Mouse (Mus musculus): ENCODE data around the gene Kcnmb4. TPM values are rescaled to one million over a fixed set of nuclear protein-coding genes. Genes with fewer than 3 reads are reported as not detected.

Kcnmb4 gene
- total RNA-seq, 2 experiments from 2014 or later: 73.2 to 78.4 TPM

GRCm38 (mm10) chr10:116444371-116444770, 29.3 kb downstream of the Kcnmb4 start:
- no peak for DNase-seq (ENCODE audit: low spot score in 2 of 2)
- no peak; the same call in 1 of the 2 replicates for TF ChIP-seq CTCF (conservative IDR thresholded peaks at IDR 0.05)
- Histone ChIP-seq H3K27ac (no peak overlapping the region), H3K4me3 (no peak overlapping the region)

GRCm38 (mm10) chr10:116440946-116441345, 32.7 kb downstream of the Kcnmb4 start:
- no peak for TF ChIP-seq CTCF (conservative IDR thresholded peaks at IDR 0.05)
- no peak overlapping the region for H3K4me3 ChIP-seq
- DNase-seq (ENCODE audit: low spot score in 2 of 2): no peak
- H3K27ac ChIP-seq: no peak overlapping the region

GRCm38 (mm10) chr10:116440088-116440487, 33.6 kb downstream of the Kcnmb4 start:
- Histone ChIP-seq H3K4me3 (no peak overlapping the region), H3K27ac (no peak overlapping the region)
- no peak for DNase-seq (ENCODE audit: low spot score in 2 of 2)
- TF ChIP-seq CTCF (conservative IDR thresholded peaks at IDR 0.05): no peak

GRCm38 (mm10) chr10:116435455-116435854, 38.2 kb downstream of the Kcnmb4 start:
- H3K4me3 ChIP-seq: no peak overlapping the region
- TF ChIP-seq CTCF (conservative IDR thresholded peaks at IDR 0.05): no peak
- H3K27ac ChIP-seq: peak overlapping the region; percentile 32; the same call in 1 of the 2 replicates
- DNase-seq (ENCODE audit: low spot score in 2 of 2): peak in 1 of 2 experiments; percentile 37

GRCm38 (mm10) chr10:116432421-116432820, 41.3 kb downstream of the Kcnmb4 start:
- Histone ChIP-seq H3K27ac (no peak overlapping the region), H3K4me3 (no peak overlapping the region)
- no peak for TF ChIP-seq CTCF (conservative IDR thresholded peaks at IDR 0.05)
- no peak for DNase-seq (ENCODE audit: low spot score in 2 of 2)

- TF ChIP-seq CTCF (conservative IDR thresholded peaks at IDR 0.05): no peak
- peak; percentile 76 to 82 for DNase-seq (ENCODE audit: low spot score in 2 of 2)
- peak overlapping the region; percentile 87 for H3K27ac ChIP-seq
- peak overlapping the region; percentile 17; the same call in 1 of the 2 replicates for H3K4me3 ChIP-seq
Observed at GRCm38 (mm10) chr10:116428026-116428780, 45.5 kb downstream of the Kcnmb4 start.

- TF ChIP-seq CTCF (conservative IDR thresholded peaks at IDR 0.05): no peak
- Histone ChIP-seq H3K27ac (no peak overlapping the region), H3K4me3 (no peak overlapping the region)
- no peak for DNase-seq (ENCODE audit: low spot score in 2 of 2)
Observed at GRCm38 (mm10) chr10:116426176-116426575, 47.5 kb downstream of the Kcnmb4 start.

- H3K27ac ChIP-seq: no peak overlapping the region
- DNase-seq (ENCODE audit: low spot score in 2 of 2): no peak
- no peak for TF ChIP-seq CTCF (conservative IDR thresholded peaks at IDR 0.05)
- H3K4me3 ChIP-seq: no peak overlapping the region
Observed at GRCm38 (mm10) chr10:116424921-116425320, 48.8 kb downstream of the Kcnmb4 start.

- no peak overlapping the region for H3K4me3 ChIP-seq
- TF ChIP-seq CTCF (conservative IDR thresholded peaks at IDR 0.05): no peak
- no peak for DNase-seq (ENCODE audit: low spot score in 2 of 2)
- H3K27ac ChIP-seq: no peak overlapping the region
Observed at GRCm38 (mm10) chr10:116422551-116422950, 51.1 kb downstream of the Kcnmb4 start.

- TF ChIP-seq CTCF (conservative IDR thresholded peaks at IDR 0.05): no peak
- DNase-seq (ENCODE audit: low spot score in 2 of 2): no peak
- no peak overlapping the region for H3K27ac ChIP-seq
- H3K4me3 ChIP-seq: no peak overlapping the region
Observed at GRCm38 (mm10) chr10:116420976-116421375, 52.7 kb downstream of the Kcnmb4 start.

- 0 out of 2 replicates have a peak, but pooled peaks have one; percentile 13 for TF ChIP-seq CTCF (conservative IDR thresholded peaks at IDR 0.05)
- Histone ChIP-seq H3K4me3 (no peak overlapping the region), H3K27ac (no peak overlapping the region)
- DNase-seq (ENCODE audit: low spot score in 2 of 2): no peak
Observed at GRCm38 (mm10) chr10:116418121-116418726, 55.5 kb downstream of the Kcnmb4 start.

- no peak for TF ChIP-seq CTCF (conservative IDR thresholded peaks at IDR 0.05)
- Histone ChIP-seq H3K27ac (peak overlapping the region; percentile 29), H3K4me3 (no peak overlapping the region)
- DNase-seq (ENCODE audit: low spot score in 2 of 2): no peak
Observed at GRCm38 (mm10) chr10:116416726-116417125, 57.0 kb downstream of the Kcnmb4 start.

- Histone ChIP-seq H3K4me3 (no peak overlapping the region), H3K27ac (peak overlapping the region; percentile 29)
- no peak for DNase-seq (ENCODE audit: low spot score in 2 of 2)
- no peak for TF ChIP-seq CTCF (conservative IDR thresholded peaks at IDR 0.05)
Observed at GRCm38 (mm10) chr10:116416142-116416541, 57.5 kb downstream of the Kcnmb4 start.

GRCm38 (mm10) chr10:116410826-116411225, 62.9 kb downstream of the Kcnmb4 start:
- Histone ChIP-seq H3K4me3 (no peak overlapping the region), H3K27ac (no peak overlapping the region)
- TF ChIP-seq CTCF (conservative IDR thresholded peaks at IDR 0.05): no peak
- DNase-seq (ENCODE audit: low spot score in 2 of 2): no peak

All from layer of hippocampus, adult 2 months (tissue).